Mouse (Mus musculus): ENCODE results near the gene Iqschfp. TPM values are rescaled to one million over a fixed set of nuclear protein-coding genes. Genes with fewer than 3 reads are reported as not detected.

Iqschfp gene
- polyA plus RNA-seq, 2 experiments: 0.33 TPM; not detected in 1

DNA sequence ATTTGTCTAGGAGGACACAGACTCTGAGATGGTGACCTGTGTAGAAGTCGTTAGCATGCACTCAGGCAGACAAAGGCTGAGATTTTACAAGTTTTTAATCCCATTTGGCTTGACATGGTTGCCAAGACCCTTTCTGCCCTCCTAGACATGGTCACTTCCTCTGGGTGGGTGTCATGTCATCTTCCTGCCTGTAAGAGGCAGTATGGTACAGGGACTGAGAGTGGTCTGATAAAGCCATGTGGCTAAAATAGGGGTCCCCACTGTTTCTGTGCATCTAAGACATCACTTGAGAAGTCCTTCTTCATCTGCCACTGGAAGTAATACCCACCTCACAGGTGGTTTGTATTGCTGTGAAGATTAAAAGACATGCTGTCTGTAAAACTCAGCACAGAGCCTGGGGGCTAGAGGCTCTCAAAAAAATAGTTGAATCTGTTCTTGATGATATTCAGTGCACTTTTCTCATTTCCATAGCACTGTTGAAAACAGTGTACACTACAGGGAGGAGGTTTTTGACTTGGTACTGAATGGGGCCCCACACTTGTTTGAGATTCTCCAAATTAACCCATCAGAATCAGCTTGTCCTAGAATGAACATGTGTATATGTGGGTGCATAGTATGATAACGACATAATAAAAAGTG is 167.2 kb downstream of the Iqschfp start:
- Histone ChIP-seq H3K9ac (ENCODE audit: low read depth, low read length, severe bottlenecking) (no peak overlapping the region), H3K27me3 (ENCODE audit: control insufficient read depth, insufficient read depth, low read length) (0 out of 2 replicates have a peak, but pooled peaks cover 5% of the 10 kb centered on the region), H3K4me1 (ENCODE audit: control insufficient read depth, insufficient read depth, low read length) (no peaks in the 10 kb centered on the region), H3K4me3 (replicated peaks; ENCODE audit: low read length) (no peak overlapping the region), H3K36me3 (ENCODE audit: control insufficient read depth, insufficient read depth, low read length) (no peaks in the 10 kb centered on the region), H3K27ac (replicated peaks; ENCODE audit: low read depth, low read length) (no peak overlapping the region), H3K9me3 (ENCODE audit: control insufficient read depth, low read length) (no peaks in the 10 kb centered on the region), H3K4me2 (replicated peaks; ENCODE audit: low read depth, low read length, severe bottlenecking) (no peak overlapping the region)
- no peak for DNase-seq (ENCODE audit: low spot score)
- no peak for ATAC-seq (ENCODE audit: low FRiP score, low read depth)
- WGBS: 49% methylated on average over 2 of the region's 2 CpGs
- TF ChIP-seq POLR2A (IDR thresholded peaks at IDR 0.05; ENCODE audit: borderline replicate concordance, extremely low read depth, insufficient read depth, insufficient read length): no peak

DNA sequence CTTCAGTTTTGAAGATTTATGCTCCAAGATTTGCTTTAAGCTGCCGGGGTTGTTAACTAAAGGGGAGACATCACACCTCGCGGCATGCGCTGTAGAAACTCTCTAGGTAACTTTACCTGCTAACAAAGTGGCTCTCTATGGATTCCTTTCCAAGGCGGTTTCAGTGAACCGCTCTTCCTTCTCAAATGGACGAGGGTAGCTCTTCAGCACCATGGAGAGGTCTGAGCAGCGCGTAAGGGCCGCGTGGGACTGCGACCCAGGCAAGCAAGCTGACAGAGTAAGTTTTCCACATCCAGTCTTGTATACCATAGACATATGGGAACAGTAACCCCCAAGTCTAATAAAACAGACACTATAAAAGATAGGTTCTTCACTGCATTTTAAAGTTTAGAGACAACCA is 172.7 kb downstream of the Iqschfp start, which contains the start of gene Schip1:
Schip1 (plus strand) TSS at position 72 of the 400 bp plus-strand sequence.
- H3K4me3 ChIP-seq (replicated peaks; ENCODE audit: low read length): no peak within 1 kb of the TSS
- no peaks in the 10 kb centered on the region for H3K9me3 ChIP-seq (ENCODE audit: control insufficient read depth, low read length)
- H3K27me3 ChIP-seq (ENCODE audit: control insufficient read depth, insufficient read depth, low read length): no peaks in the 10 kb centered on the region
- H3K4me1 ChIP-seq (ENCODE audit: control insufficient read depth, insufficient read depth, low read length): no peaks in the 10 kb centered on the region
- no peak within 1 kb of the TSS for H3K4me2 ChIP-seq (replicated peaks; ENCODE audit: low read depth, low read length, severe bottlenecking)
- DNase-seq (ENCODE audit: low spot score): peak; percentile 63
- ATAC-seq (ENCODE audit: low FRiP score, low read depth): no peak
- 26% methylated on average over 12 of the region's 12 CpGs for WGBS
- H3K27ac ChIP-seq (replicated peaks; ENCODE audit: low read depth, low read length): no peak within 1 kb of the TSS
- H3K36me3 ChIP-seq (ENCODE audit: control insufficient read depth, insufficient read depth, low read length): no peaks in the 10 kb centered on the region
- H3K9ac ChIP-seq (ENCODE audit: low read depth, low read length, severe bottlenecking): no peak within 1 kb of the TSS
- TF ChIP-seq POLR2A (IDR thresholded peaks at IDR 0.05; ENCODE audit: borderline replicate concordance, extremely low read depth, insufficient read depth, insufficient read length): no peak

DNA sequence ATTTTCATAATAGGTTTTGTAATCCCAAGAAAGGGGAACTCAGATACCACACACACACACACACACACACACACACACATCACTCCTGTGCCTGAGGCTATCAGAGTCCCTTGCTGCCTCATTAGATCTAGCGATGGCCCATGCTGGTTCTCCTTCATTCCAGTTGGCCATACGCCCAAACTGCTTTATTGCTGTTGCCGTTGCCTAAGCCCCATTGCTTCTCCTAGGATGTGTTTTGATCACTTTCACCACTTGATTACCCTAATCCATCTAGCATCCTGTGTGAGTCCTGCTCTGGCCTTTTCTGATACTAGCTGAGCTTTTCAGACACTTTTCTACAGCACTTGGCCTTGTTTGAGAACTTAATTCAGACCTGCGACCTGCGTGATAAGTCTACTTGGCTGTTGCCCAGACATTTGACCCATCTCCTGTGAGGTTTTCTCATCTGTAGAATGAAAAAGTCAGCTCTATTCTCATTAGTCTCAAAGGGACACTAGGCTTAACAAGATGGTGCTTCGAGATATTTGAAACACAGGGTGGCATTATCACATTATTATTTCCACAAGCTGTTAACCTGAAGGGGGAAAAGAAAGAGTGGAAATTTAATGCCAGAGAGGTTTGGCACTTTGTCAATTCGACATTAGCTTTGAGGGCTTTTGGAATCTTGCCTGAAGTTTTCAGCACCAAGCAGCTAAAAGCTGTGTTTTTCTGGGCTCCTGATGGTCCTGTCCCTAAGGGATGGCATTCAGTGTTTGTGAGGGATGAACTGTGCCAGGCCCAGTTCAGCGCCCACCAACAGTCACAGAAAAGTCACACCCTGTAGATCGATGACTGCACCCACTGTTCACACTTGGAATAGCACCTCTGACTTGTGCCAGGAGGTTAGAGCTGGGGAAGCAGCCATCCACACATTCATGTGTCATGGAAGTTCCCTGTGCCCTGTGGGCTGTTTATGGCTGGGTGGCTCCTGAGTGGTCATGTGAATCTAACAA is 179.7 kb downstream of the Iqschfp start:
- Histone ChIP-seq H3K27ac (replicated peaks; ENCODE audit: low read depth, low read length) (no peak overlapping the region), H3K4me1 (ENCODE audit: control insufficient read depth, insufficient read depth, low read length) (peaks cover 9% of the 10 kb centered on the region), H3K9me3 (ENCODE audit: control insufficient read depth, low read length) (no peaks in the 10 kb centered on the region), H3K4me3 (replicated peaks; ENCODE audit: low read length) (no peak overlapping the region), H3K4me2 (replicated peaks; ENCODE audit: low read depth, low read length, severe bottlenecking) (no peak overlapping the region), H3K9ac (ENCODE audit: low read depth, low read length, severe bottlenecking) (no peak overlapping the region), H3K27me3 (ENCODE audit: control insufficient read depth, insufficient read depth, low read length) (no peaks in the 10 kb centered on the region), H3K36me3 (ENCODE audit: control insufficient read depth, insufficient read depth, low read length) (no peaks in the 10 kb centered on the region)
- ATAC-seq (ENCODE audit: low FRiP score, low read depth) (peak; percentile 19; the same call in 1 of the 2 replicates), DNase-seq (ENCODE audit: low spot score) (peak; percentile 50)
- no peak for TF ChIP-seq POLR2A (IDR thresholded peaks at IDR 0.05; ENCODE audit: borderline replicate concordance, extremely low read depth, insufficient read depth, insufficient read length)
- WGBS: 52% methylated on average over 9 of the region's 9 CpGs

DNA sequence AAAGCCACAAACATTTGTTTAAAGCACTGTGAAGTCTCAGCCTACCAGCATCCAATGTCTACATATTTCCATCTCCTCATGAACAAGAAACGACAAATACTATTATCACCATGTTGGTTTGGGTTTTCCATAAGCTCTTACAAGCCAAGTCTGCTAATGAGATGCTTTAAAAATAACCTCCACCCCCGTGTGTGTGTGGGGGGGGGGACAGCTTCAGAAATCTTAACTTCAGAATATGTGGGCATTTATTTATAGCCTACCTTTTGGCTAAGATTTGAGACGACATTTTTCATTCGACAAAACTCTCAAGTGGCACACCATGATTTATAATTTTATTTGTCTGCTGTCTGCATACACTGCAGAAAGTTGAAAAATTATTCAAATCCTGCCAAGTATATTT is 185.4 kb downstream of the Iqschfp start:
- Histone ChIP-seq H3K4me3 (replicated peaks; ENCODE audit: low read length) (no peak overlapping the region), H3K27ac (replicated peaks; ENCODE audit: low read depth, low read length) (no peak overlapping the region), H3K9ac (ENCODE audit: low read depth, low read length, severe bottlenecking) (no peak overlapping the region), H3K27me3 (ENCODE audit: control insufficient read depth, insufficient read depth, low read length) (no peaks in the 10 kb centered on the region), H3K9me3 (ENCODE audit: control insufficient read depth, low read length) (no peaks in the 10 kb centered on the region), H3K36me3 (ENCODE audit: control insufficient read depth, insufficient read depth, low read length) (no peaks in the 10 kb centered on the region), H3K4me2 (replicated peaks; ENCODE audit: low read depth, low read length, severe bottlenecking) (no peak overlapping the region), H3K4me1 (ENCODE audit: control insufficient read depth, insufficient read depth, low read length) (no peaks in the 10 kb centered on the region)
- DNase-seq (ENCODE audit: low spot score): no peak
- ATAC-seq (ENCODE audit: low FRiP score, low read depth): no peak
- no peak for TF ChIP-seq POLR2A (IDR thresholded peaks at IDR 0.05; ENCODE audit: borderline replicate concordance, extremely low read depth, insufficient read depth, insufficient read length)
- WGBS: 57% methylated on average over 4 of the region's 4 CpGs

DNA sequence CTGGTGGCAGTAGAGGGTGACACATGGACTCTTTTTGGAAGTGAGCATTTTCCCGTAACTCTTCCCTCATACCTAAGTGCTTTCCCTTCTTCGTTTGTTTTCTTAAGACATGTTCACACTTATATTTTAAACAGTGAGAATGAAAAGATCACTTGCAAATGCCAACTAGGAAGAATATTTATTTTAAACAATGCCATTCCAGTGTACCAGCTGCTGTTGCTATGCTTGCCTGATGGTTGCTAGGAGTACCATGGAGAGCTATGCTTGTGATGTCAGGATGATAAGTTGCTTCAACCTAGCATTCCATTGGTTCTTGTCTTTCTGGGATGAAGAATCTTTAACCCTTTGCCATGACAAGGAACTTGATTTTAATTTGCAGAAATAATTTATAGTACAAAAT is 193.0 kb downstream of the Iqschfp start:
- no peak for DNase-seq (ENCODE audit: low spot score)
- Histone ChIP-seq H3K4me2 (replicated peaks; ENCODE audit: low read depth, low read length, severe bottlenecking) (no peak overlapping the region), H3K36me3 (ENCODE audit: control insufficient read depth, insufficient read depth, low read length) (no peaks in the 10 kb centered on the region), H3K4me3 (replicated peaks; ENCODE audit: low read length) (no peak overlapping the region), H3K4me1 (ENCODE audit: control insufficient read depth, insufficient read depth, low read length) (no peaks in the 10 kb centered on the region), H3K27ac (replicated peaks; ENCODE audit: low read depth, low read length) (no peak overlapping the region), H3K27me3 (ENCODE audit: control insufficient read depth, insufficient read depth, low read length) (no peaks in the 10 kb centered on the region; the same call in 1 of the 2 replicates), H3K9me3 (ENCODE audit: control insufficient read depth, low read length) (no peaks in the 10 kb centered on the region), H3K9ac (ENCODE audit: low read depth, low read length, severe bottlenecking) (no peak overlapping the region)
- no peak for TF ChIP-seq POLR2A (IDR thresholded peaks at IDR 0.05; ENCODE audit: borderline replicate concordance, extremely low read depth, insufficient read depth, insufficient read length)
- ATAC-seq (ENCODE audit: low FRiP score, low read depth): no peak
- 93% methylated on average over 2 of the region's 2 CpGs for WGBS

All from limb, embryonic 14.5 days (tissue).